Mouse (Mus musculus): ENCODE results near the gene Rspo3. TPM values are rescaled to one million over a fixed set of nuclear protein-coding genes. Genes with fewer than 3 reads are reported as not detected.

The Rspo3 gene
- total RNA-seq (2012; rRNA removed) (not detected in 2 replicates), total RNA-seq (2014; rRNA removed) (not detected in 2 replicates), polyA plus RNA-seq (2012; ENCODE audit: insufficient read length, low read depth) (not detected in 2 replicates)

GRCm38 (mm10) chr10:29535546-29536260, at the start of gene Rspo3:
Gene Rspo3, minus strand, starts transcription at chr10:29535867.
- Histone ChIP-seq H3K27ac (ENCODE audit: insufficient read depth, low read depth) (no peak within 1 kb of the TSS), H3K4me3 (replicated peaks in 1 of 3; ENCODE audit: low read depth in 2 of 3, low read length in 2 of 3, poor library complexity in 1 of 3) (peak within 1 kb of the TSS in 2 of 3 experiments; percentile 41 to 51), H3K79me2 (replicated peaks; ENCODE audit: control insufficient read depth, extremely low read depth, insufficient read depth, poor library complexity, severe bottlenecking) (no peaks in the 10 kb centered on the region), H3K4me1 (ENCODE audit: control insufficient read depth in 1 of 2, insufficient read depth in 2 of 2) (no peaks in the 10 kb centered on the region), H3K36me3 (replicated peaks in 1 of 2; ENCODE audit: control insufficient read depth in 1 of 2, insufficient read depth in 1 of 2, low read length in 1 of 2) (no peaks in the 10 kb centered on the region), H3K9ac (ENCODE audit: insufficient read depth, low read depth) (no peak within 1 kb of the TSS), H3K4me2 (ENCODE audit: insufficient read depth, low read depth, poor library complexity, severe bottlenecking) (peak within 1 kb of the TSS; percentile 85), H3K9me3 (replicated peaks; ENCODE audit: low read length) (no peaks in the 10 kb centered on the region), H3K27me3 (replicated peaks) (no peaks in the 10 kb centered on the region)
- TF ChIP-seq ZC3H11A (IDR thresholded peaks at IDR 0.05; ENCODE audit: low read depth, low read length) (no peak), MXI1 (IDR thresholded peaks at IDR 0.05; ENCODE audit: low read depth, low read length) (no peak), USF1 (IDR thresholded peaks at IDR 0.05; ENCODE audit: low read depth, low read length) (no peak), TBP (conservative IDR thresholded peaks at IDR 0.05; ENCODE audit: low read depth, low read length) (no peak), RCOR1 (conservative IDR thresholded peaks at IDR 0.05; ENCODE audit: low read depth, low read length) (no peak), JUND (conservative IDR thresholded peaks at IDR 0.05; ENCODE audit: low read depth, low read length) (no peak), ZKSCAN1 (IDR thresholded peaks at IDR 0.05; ENCODE audit: borderline replicate concordance, low read depth, low read length) (no peak), ZNF384 (IDR thresholded peaks at IDR 0.05; ENCODE audit: low read depth, low read length) (no peak), MAFK (IDR thresholded peaks at IDR 0.05; ENCODE audit: insufficient replicate concordance, low read length) (no peak), MAZ (IDR thresholded peaks at IDR 0.05; ENCODE audit: low read depth, low read length) (no peak), RAD21 (IDR thresholded peaks at IDR 0.05; ENCODE audit: low read depth, low read length) (no peak), POLR2A (IDR thresholded peaks at IDR 0.05; ENCODE audit: low read depth, low read length) (no peak), PAX5 (IDR thresholded peaks at IDR 0.05; ENCODE audit: low read length) (no peak)
- DNase-seq (ENCODE audit: extremely low read depth): no peak
- in situ Hi-C loops (cut with MboI; ENCODE audit: low pct_ligation_motif_present, low pct_unique_long_range_greater_than_20kb, low sequenced_read_pairs) (no loop called here), dilution Hi-C loops (cut with MboI; ENCODE audit: extremely low pct_ligation_motif_present, extremely low pct_unique_long_range_greater_than_20kb, low sequenced_read_pairs) (no loop called here)

GRCm38 (mm10) chr10:29581940-29582339, 46.3 kb upstream of the Rspo3 start:
- no peak overlapping the region for H3K4me3 ChIP-seq (replicated peaks in 1 of 3; ENCODE audit: low read depth in 2 of 3, low read length in 2 of 3, poor library complexity in 1 of 3)
- no peaks in the 10 kb centered on the region for H3K79me2 ChIP-seq (replicated peaks; ENCODE audit: control insufficient read depth, extremely low read depth, insufficient read depth, poor library complexity, severe bottlenecking)
- no peak overlapping the region for H3K4me2 ChIP-seq (ENCODE audit: insufficient read depth, low read depth, poor library complexity, severe bottlenecking)
- peaks cover 0 to 4% of the 10 kb centered on the region in 2 experiments; a peak in 2 of 4 replicates for H3K4me1 ChIP-seq (ENCODE audit: control insufficient read depth in 1 of 2, insufficient read depth in 2 of 2)
- dilution Hi-C loops (cut with MboI; ENCODE audit: extremely low pct_ligation_motif_present, extremely low pct_unique_long_range_greater_than_20kb, low sequenced_read_pairs): no loop called here
- TF ChIP-seq NELFE (IDR thresholded peaks at IDR 0.05; ENCODE audit: low read depth, low read length) (no peak), USF1 (IDR thresholded peaks at IDR 0.05; ENCODE audit: low read depth, low read length) (no peak), TCF12 (IDR thresholded peaks at IDR 0.05; ENCODE audit: low read depth, low read length) (no peak), MXI1 (IDR thresholded peaks at IDR 0.05; ENCODE audit: low read depth, low read length) (no peak), JUND (conservative IDR thresholded peaks at IDR 0.05; ENCODE audit: low read depth, low read length) (no peak), ZKSCAN1 (IDR thresholded peaks at IDR 0.05; ENCODE audit: borderline replicate concordance, low read depth, low read length) (no peak), ELF1 (IDR thresholded peaks at IDR 0.05; ENCODE audit: low read depth, low read length) (no peak), PAX5 (IDR thresholded peaks at IDR 0.05; ENCODE audit: low read length) (no peak), MAX (IDR thresholded peaks at IDR 0.05; ENCODE audit: low read length) (no peak), GABPA (IDR thresholded peaks at IDR 0.05; ENCODE audit: insufficient replicate concordance, low read depth, low read length) (no peak), CHD1 (IDR thresholded peaks at IDR 0.05; ENCODE audit: low read depth, low read length) (no peak), ETS1 (conservative IDR thresholded peaks at IDR 0.05; ENCODE audit: low read depth, low read length) (no peak), HCFC1 (IDR thresholded peaks at IDR 0.05; ENCODE audit: low read depth, low read length) (no peak), USF2 (conservative IDR thresholded peaks at IDR 0.05; ENCODE audit: low read depth, low read length) (no peak), ZNF384 (IDR thresholded peaks at IDR 0.05; ENCODE audit: low read depth, low read length) (no peak), KAT2A (IDR thresholded peaks at IDR 0.05; ENCODE audit: insufficient replicate concordance, low read length) (no peak), BHLHE40 (IDR thresholded peaks at IDR 0.05; ENCODE audit: low read depth, low read length) (no peak), EP300 (IDR thresholded peaks at IDR 0.05; ENCODE audit: low read length) (no peak), CTCF (conservative IDR thresholded peaks at IDR 0.05 in 1 of 2, IDR thresholded peaks at IDR 0.05 in 1 of 2; ENCODE audit: low read depth in 2 of 2, low read length in 2 of 2) (no peak)
- no peak for DNase-seq (ENCODE audit: extremely low read depth)
- H3K9ac ChIP-seq (ENCODE audit: insufficient read depth, low read depth): no peak overlapping the region
- H3K27ac ChIP-seq (ENCODE audit: insufficient read depth, low read depth): no peak overlapping the region
- H3K9me3 ChIP-seq (replicated peaks; ENCODE audit: low read length): no peaks in the 10 kb centered on the region
- no peaks in the 10 kb centered on the region for H3K36me3 ChIP-seq (replicated peaks in 1 of 2; ENCODE audit: control insufficient read depth in 1 of 2, insufficient read depth in 1 of 2, low read length in 1 of 2)
- in situ Hi-C loops (cut with MboI; ENCODE audit: low pct_ligation_motif_present, low pct_unique_long_range_greater_than_20kb, low sequenced_read_pairs): no loop called here
- H3K27me3 ChIP-seq (replicated peaks): no peaks in the 10 kb centered on the region
